Mouse (Mus musculus): Measurements from ENCODE around the gene Olfr56. TPM values are rescaled to one million over a fixed set of nuclear protein-coding genes. Genes with fewer than 3 reads are reported as not detected.
A peak's percentile ranks its signal among the peaks of the same experiment; 100 is the strongest.
"Not testable (repeated sequence)": the region's sequence is repeated elsewhere in the genome, so short reads cannot be mapped to it uniquely, and the experiment has no call there.

Olfr56 gene
- total RNA-seq (2021), result not detected in 2 replicates
- long read RNA-seq, partial matches to known transcripts, result 0 of 2 reads
- long read RNA-seq, other reads (novel, unspliced or antisense), result 2 of 2 reads

GRCm38 (mm10) chr11:48978240-48978939 lies at the start of gene Olfr56:
Olfr56 (plus strand) TSS chr11:48978889.
- not testable (repeated sequence) for DNase-seq

- not testable (repeated sequence) for DNase-seq
Observed at GRCm38 (mm10) chr11:48933422-48933821, 45.3 kb upstream of the Olfr56 start.

- DNase-seq, result not testable (repeated sequence)
Observed at GRCm38 (mm10) chr11:48933923-48934322, 44.8 kb upstream of the Olfr56 start.

GRCm38 (mm10) chr11:48935291-48935690 lies 43.4 kb upstream of the Olfr56 start:
- DNase-seq, result not testable (repeated sequence)

- DNase-seq, result not testable (repeated sequence)
Observed at GRCm38 (mm10) chr11:48939286-48939685, 39.4 kb upstream of the Olfr56 start.

- DNase-seq, result not testable (repeated sequence)
Observed at GRCm38 (mm10) chr11:48946090-48946489, 32.6 kb upstream of the Olfr56 start, which contains the start of gene Psme2b. Psme2b (minus strand) TSS chr11:48946190.

- DNase-seq, result not testable (repeated sequence)
Observed at GRCm38 (mm10) chr11:48974686-48975085, 4.0 kb upstream of the Olfr56 start.

- DNase-seq, result not testable (repeated sequence)
Observed at GRCm38 (mm10) chr11:48979251-48979650, 562 bp downstream of the Olfr56 start, which contains the start of gene 9930111J21Rik1. 9930111J21Rik1 (minus strand) TSS chr11:48979398.

- DNase-seq, result not testable (repeated sequence)
Observed at GRCm38 (mm10) chr11:48980052-48980451, 1.4 kb downstream of the Olfr56 start.

- not testable (repeated sequence) for DNase-seq
Observed at GRCm38 (mm10) chr11:48982848-48983247, 4.2 kb downstream of the Olfr56 start.

- not testable (repeated sequence) for DNase-seq
Observed at GRCm38 (mm10) chr11:48988219-48988618, 9.5 kb downstream of the Olfr56 start.

GRCm38 (mm10) chr11:48989981-48990380 lies 11.3 kb downstream of the Olfr56 start:
- DNase-seq, result not testable (repeated sequence)

GRCm38 (mm10) chr11:48991740-48992520 lies 13.2 kb downstream of the Olfr56 start, which contains the start of gene Gm12185:
Gm12185 (minus strand) TSS chr11:48992226.
- DNase-seq, result not testable (repeated sequence)

GRCm38 (mm10) chr11:48993296-48993695 lies 14.6 kb downstream of the Olfr56 start:
- DNase-seq, result peak; percentile 2

- DNase-seq, result not testable (repeated sequence)
Observed at GRCm38 (mm10) chr11:48994018-48994417, 15.3 kb downstream of the Olfr56 start, which contains the start of gene Tgtp1. Tgtp1 (minus strand) TSS chr11:48994172.

- not testable (repeated sequence) for DNase-seq
Observed at GRCm38 (mm10) chr11:49000411-49000810, 21.7 kb downstream of the Olfr56 start.

- not testable (repeated sequence) for DNase-seq
Observed at GRCm38 (mm10) chr11:49006317-49006716, 27.6 kb downstream of the Olfr56 start.

GRCm38 (mm10) chr11:49006785-49007184 lies 28.1 kb downstream of the Olfr56 start:
- DNase-seq, result not testable (repeated sequence)

- DNase-seq, result not testable (repeated sequence)
Observed at GRCm38 (mm10) chr11:49012074-49012473, 33.4 kb downstream of the Olfr56 start.

- DNase-seq, result not testable (repeated sequence)
Observed at GRCm38 (mm10) chr11:49050064-49050463, 71.4 kb downstream of the Olfr56 start.

GRCm38 (mm10) chr11:49051093-49051891 lies 72.6 kb downstream of the Olfr56 start, which contains the start of gene 9930111J21Rik2:
9930111J21Rik2 (minus strand) TSS chr11:49051242.
- DNase-seq, result not testable (repeated sequence)
